Mouse (Mus musculus): ENCODE measurements at regions not wholly inside any gene's neighbourhood (a gene's known extent, or its start where the extent isn't known, plus 50 kb on each side); places are given as distances from the start of the nearest gene placed in this dataset.
"Not testable (repeated sequence)": the region's sequence is repeated elsewhere in the genome, so short reads cannot be mapped to it uniquely, and the experiment has no call there.

DNA sequence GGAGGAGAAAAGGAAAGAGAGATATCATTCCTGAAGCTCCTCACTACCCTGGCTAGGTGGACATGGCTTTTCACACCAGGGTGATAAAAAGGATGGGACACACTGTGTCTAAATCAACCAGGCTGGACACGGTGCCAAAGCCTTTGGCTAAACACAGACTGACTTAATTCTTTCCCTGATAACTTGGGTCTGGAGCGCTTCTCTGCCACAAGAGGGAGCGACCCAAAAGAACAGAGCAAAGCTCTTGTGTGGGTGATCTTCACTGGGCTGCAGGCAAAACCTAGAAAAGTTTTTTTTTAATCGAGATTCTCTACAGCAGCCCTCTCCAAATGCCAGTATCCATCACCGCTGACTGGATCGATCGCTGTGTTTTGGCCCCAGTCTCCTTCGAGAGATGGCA lies 70.7 kb upstream of the Irx2 start:
- no peak for DNase-seq

DNA sequence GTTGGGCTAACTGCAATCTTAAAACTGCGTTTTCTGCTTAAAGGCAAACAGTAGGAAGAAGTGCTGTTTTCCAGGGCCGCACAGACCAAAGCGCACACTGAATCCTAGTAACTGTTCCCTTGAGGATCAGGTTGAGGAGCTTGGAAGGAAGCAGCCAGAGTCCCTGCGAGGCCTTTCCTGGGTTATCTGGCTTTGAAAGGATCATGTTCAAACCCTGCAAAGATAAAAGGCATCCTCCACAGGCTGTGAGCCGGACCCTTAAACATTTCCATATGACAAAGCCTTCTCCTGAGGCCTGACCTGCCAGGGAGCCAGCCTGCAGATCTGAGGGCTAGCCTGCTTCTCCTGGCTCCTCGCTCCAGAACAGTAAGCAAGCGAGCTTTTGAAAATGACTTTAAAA lies 56.7 kb upstream of the Irx2 start:
- DNase-seq: no peak

DNA sequence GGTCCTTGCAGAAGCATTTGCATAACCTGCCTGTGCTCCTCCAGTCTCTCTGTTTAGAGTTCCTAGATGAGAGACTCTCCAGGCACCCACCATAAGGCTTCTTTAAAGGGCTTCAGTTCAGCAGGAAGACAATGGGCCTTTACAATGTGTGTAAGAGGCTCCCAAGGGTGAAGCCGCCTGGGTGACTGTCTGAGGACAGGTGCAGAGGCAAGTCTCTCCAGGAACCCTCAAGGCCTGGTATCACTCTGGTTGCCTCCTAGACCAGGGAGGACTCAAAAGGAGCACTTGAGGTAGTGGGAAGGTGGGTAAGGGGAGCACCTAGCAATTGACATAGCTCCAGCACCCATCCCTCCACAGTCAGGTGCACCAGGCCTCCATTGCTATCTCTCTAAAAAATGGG lies 55.8 kb upstream of the Irx2 start:
- no peak for DNase-seq

DNA sequence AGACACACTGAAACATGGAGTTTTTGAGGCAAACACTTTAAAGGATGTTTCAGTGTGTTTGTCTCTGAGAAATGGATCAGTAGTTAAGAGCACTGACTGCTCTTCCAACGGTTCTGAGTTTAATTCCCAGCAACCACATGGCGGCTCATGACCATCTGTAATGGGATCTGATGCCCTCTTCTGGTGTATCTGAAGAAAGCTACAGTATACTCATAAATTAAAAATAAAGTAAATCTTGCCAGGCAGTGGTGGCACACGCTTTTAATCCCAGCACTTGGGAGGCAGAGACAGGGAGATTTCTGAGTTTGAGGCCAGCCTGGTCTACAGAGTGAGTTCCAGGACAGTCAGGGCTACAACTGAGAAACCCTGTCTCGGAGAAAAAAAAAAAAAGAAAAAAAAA lies 54.5 kb upstream of the Irx2 start:
- not testable (repeated sequence) for DNase-seq

DNA sequence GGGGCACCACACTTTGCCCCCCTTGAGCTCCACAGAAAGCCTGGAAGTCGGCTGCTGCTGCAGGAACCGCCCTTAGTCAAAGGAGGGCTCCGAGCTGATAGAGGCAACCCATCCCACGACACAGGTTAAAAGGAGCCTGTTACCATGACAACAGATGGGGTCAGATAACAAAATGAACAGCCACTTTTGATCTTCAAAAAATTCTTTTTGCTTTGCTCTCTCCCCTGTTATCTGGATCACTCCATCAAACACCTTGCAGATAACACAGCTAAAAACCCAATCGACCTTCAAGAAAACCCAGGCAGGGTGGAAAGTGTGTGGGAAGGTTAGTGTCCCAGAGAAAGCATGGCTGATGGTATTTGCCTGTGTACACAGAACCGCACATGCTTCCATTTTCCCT lies 52.1 kb upstream of the Irx2 start:
- no peak for DNase-seq

DNA sequence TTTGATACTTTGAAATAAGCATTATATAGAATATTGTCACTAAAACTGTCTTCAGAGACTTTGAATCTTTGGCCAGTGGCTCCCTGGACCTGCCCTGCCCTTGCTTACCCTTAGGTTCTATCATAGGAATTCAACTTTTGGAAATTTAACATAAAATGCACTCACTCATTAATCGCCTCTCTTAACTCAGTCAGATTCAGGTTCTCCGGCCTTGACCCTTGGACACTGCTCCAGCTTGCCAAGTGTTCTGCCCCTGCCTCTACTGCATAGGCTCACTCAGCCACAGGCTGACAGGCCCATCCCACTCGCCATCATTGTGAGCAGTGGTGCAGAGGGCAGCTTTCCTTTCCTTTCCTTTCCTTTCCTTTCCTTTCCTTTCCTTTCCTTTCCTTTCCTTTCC lies 50.2 kb upstream of the Irx2 start:
- no peak for DNase-seq

All from adrenal gland, postnatal 25 days (tissue).